Mouse (Mus musculus): Measurements from ENCODE around the gene Gpr153. TPM values are rescaled to one million over a fixed set of nuclear protein-coding genes. Genes with fewer than 3 reads are reported as not detected.
"Not testable (repeated sequence)": the region's sequence is repeated elsewhere in the genome, so short reads cannot be mapped to it uniquely, and the experiment has no call there.

Gpr153 gene
- 18.9 and 21.9 TPM in 2 replicates for polyA plus RNA-seq (2015; fragmentation: Nextera tagmentation; extraction: Ambion mirVana)

DNA sequence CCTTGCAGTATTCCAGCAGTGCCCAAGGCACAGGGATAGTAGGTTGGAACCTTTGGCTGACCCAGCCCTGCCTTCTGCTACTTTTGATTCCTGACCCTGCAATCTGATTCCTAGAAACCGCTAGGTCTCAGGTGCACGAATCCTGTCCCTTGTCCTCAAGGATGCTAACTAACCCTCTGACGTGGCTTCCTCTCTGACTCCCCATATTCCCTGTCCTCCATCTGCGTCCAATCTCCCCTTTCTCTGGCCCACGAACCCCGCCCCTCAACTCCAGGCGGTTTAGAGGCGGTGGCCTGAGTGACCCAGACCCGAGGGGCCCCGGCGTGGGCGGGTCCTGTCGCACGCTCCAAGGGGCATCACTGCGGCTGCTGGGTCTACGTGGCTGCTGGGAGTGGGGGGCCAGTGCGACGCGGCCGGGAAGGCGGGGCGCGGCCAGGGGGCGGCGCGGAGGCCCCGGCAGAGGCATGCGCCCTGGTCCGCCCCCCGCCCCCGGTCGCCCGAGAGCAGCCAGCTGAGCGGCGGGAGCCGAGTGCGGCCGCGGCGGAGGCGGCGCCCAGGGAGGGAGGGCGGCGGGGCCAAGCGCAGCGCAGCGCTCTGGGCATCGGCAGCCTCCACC lies at the start of gene Gpr153:
Gpr153 (plus strand) TSS at position 612 of the 616 bp plus-strand sequence.
- WGBS, result 2% methylated on average over 33 of the region's 48 CpGs
- H3K27me3 ChIP-seq, result peaks cover 9% of the 10 kb centered on the region; the same call in 1 of the 2 replicates
- H3K9me3 ChIP-seq, result no peaks in the 10 kb centered on the region
- ATAC-seq (ENCODE audit: insufficient number of reproducible peaks, low FRiP score, low TSS enrichment, low read depth), result peak; percentile 66
- peaks cover 58% of the 10 kb centered on the region for H3K4me1 ChIP-seq
- peak within 1 kb of the TSS; percentile 87 for H3K9ac ChIP-seq
- peak within 1 kb of the TSS; percentile 91 for H3K4me2 ChIP-seq
- 0 out of 2 replicates have a peak, but pooled peaks cover under 1% of the 10 kb centered on the region for H3K36me3 ChIP-seq
- peak within 1 kb of the TSS; percentile 88 for H3K27ac ChIP-seq
- peak within 1 kb of the TSS; percentile 76 for H3K4me3 ChIP-seq

DNA sequence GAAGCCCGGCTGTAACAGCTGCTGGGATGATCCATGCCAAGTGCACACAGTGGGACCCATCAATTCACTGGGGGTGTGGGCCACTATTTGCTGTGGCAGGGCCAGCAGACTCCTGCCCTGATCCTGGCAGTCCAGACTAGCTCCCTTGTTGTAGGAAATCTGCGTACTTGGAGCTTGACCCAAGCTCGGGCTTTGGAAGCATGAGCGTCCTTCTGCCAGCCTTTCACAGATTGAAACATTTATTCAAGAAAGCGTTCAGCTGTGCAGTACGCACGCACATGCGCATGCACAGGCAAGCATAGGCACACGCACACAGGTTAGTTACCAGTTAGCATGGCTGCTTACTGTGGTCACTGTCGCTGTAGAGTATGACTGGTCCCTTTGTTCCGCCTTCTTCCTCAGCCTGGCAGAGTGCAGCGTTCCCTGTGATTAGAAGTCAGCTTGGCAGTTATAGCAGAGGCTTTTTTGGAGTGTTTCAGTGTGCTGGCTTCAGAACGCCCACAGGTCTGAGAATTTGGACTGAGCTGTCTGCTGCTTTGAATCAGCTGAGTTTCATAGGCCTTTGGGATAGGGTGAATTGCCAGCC lies 47.0 kb upstream of the Gpr153 start:
- Histone ChIP-seq H3K9me3 (no peaks in the 10 kb centered on the region), H3K4me1 (peaks cover 26% of the 10 kb centered on the region), H3K9ac (no peak overlapping the region), H3K27ac (peak overlapping the region; percentile 78), H3K36me3 (no peaks in the 10 kb centered on the region), H3K27me3 (no peaks in the 10 kb centered on the region), H3K4me2 (no peak overlapping the region), H3K4me3 (no peak overlapping the region)
- peak; percentile 48; the same call in 1 of the 2 replicates for ATAC-seq (ENCODE audit: insufficient number of reproducible peaks, low FRiP score, low TSS enrichment, low read depth)
- WGBS, result 69% methylated on average over 13 of the region's 13 CpGs

DNA sequence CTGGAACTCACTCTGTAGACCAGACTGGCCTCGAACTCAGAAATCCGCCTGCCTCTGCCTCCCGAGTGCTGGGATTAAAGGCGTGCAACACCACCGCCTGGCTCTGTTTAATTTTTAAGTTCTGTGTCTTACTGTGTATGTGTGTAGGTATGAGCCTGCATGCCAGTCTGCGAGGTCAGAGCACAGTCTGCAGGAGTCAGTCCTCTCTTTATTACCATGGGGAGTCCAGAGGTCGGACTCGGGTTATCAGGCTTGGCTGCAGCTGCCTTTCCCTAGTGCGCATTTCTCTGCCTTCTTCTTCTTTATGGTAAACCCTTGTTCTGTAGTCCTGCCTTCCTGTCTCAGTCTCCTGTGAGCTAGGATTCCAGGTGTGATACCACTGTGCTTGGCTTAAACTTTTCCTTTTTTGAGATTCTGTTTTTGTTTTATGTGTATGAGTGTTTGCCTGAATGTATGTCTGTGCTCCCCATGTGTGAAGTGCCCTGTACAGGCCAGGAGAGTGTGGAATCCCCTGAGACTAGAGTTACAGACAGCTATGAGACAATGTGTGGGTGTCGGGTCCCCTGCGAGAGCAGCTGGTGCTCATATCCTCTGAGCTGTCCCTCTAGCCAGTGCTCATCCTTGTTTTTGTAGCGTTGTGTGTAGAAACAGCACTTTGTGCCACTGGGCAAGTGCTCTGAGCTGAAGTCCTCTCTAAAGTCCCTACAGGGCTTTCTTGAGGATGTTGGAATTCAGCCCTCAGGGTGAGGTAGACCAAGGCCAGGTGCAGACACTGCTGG lies 46.1 kb upstream of the Gpr153 start:
- Histone ChIP-seq H3K27ac (peak overlapping the region; percentile 38), H3K4me3 (no peak overlapping the region), H3K36me3 (0 out of 2 replicates have a peak, but pooled peaks cover 4% of the 10 kb centered on the region), H3K4me2 (no peak overlapping the region), H3K9ac (no peak overlapping the region), H3K4me1 (peaks cover 18% of the 10 kb centered on the region), H3K27me3 (no peaks in the 10 kb centered on the region), H3K9me3 (no peaks in the 10 kb centered on the region)
- ATAC-seq (ENCODE audit: insufficient number of reproducible peaks, low FRiP score, low TSS enrichment, low read depth), result no peak
- WGBS, result 77% methylated on average over 12 of the region's 12 CpGs

DNA sequence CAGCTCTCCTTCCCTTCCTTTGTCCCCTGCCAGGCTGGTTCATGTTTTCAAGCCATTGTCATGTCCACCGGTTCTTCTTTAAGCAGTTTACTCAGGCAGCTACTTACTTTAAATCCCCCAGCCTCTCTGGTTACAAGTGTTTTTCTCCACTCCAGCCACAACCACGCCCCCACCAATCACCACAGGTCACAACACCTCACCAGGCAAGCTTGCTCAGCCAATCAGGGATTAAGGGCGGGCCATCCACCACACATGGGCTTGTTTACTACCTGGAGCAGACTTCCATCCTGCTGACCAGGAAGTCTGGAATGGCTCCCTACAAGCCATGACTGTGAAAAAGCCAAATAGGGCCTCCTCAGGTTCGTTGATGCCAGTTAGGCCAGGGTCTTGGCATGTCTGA lies 43.7 kb upstream of the Gpr153 start:
- H3K4me3 ChIP-seq; H3K27me3 ChIP-seq; H3K9me3 ChIP-seq; ATAC-seq (ENCODE audit: insufficient number of reproducible peaks, low FRiP score, low TSS enrichment, low read depth); H3K27ac ChIP-seq; H3K9ac ChIP-seq; H3K4me2 ChIP-seq; H3K36me3 ChIP-seq: not testable (repeated sequence)
- peaks cover 16% of the 10 kb centered on the region for H3K4me1 ChIP-seq
- 30% methylated on average over 4 of the region's 4 CpGs for WGBS

DNA sequence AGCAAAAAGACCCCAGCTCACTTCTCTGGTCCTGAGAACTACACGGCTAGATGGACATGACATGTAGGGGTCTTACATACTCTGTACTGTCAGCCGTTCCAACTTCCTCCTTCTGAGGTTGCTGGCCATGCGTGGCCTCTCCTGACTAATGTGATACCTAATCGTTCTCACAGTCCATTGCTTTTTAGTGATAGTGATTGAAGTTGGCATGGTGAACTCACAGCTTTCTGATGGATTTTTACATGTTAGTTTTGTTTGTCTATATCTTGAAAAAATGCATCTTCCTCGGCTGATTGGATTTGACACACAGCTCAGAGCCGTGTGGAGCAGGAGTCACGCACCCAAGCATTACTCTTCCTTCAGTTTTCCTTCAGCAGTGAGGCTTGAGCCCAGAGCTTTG lies 42.7 kb upstream of the Gpr153 start:
- H3K27ac ChIP-seq, result no peak overlapping the region
- H3K4me3 ChIP-seq, result no peak overlapping the region
- peaks cover 4% of the 10 kb centered on the region; the same call in 1 of the 2 replicates for H3K36me3 ChIP-seq
- 83% methylated on average over 7 of the region's 7 CpGs for WGBS
- ATAC-seq (ENCODE audit: insufficient number of reproducible peaks, low FRiP score, low TSS enrichment, low read depth), result no peak
- H3K27me3 ChIP-seq, result no peaks in the 10 kb centered on the region
- no peaks in the 10 kb centered on the region for H3K9me3 ChIP-seq
- peaks cover 16% of the 10 kb centered on the region for H3K4me1 ChIP-seq
- no peak overlapping the region for H3K4me2 ChIP-seq
- H3K9ac ChIP-seq, result no peak overlapping the region

DNA sequence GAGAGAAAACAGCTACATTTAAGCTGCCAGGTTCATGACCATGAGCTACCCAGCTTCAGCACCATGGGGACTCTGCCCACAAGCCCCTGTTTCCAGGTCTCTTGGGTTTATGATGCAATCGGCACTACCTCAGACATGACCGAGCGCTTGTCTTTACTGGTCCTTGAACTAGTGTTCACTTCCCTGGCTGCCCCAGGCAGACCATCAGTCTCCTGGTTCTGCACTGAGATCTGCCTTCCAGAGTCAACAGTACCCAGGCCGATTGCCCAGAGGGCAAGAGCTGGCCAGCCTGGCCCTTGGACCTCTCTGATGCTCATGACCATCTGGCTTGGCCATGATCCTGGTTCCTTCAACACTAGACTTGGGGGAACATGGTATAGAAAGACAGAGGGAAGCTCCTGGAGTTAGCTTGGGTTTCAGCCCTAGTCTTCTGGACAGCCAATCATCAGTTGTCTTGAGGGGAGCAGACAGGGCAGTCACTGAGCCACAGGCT lies 41.6 kb upstream of the Gpr153 start:
- ATAC-seq (ENCODE audit: insufficient number of reproducible peaks, low FRiP score, low TSS enrichment, low read depth), result no peak
- H3K27ac ChIP-seq, result no peak overlapping the region

DNA sequence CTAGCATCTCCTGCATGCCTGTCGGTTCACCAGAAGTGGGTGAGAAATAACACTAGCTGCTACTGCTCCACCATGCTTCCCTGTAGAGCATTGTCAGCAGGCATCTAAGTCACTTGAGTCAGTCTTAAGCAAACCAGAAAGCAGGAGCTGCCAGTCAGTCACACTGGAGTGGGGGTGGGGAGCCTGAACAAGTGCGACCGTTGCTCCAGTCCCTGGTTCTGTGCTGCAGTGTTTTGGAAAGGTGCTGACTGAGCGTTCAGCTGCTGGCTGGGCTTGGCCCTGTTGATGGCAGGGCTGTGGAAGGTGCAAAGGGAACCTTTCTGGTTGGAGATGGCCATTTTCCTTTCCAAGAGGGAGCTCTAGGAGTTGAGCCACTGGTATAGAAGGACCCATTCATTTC lies 34.1 kb upstream of the Gpr153 start:
- H3K27ac ChIP-seq, result no peak overlapping the region
- H3K36me3 ChIP-seq, result peaks cover 24% of the 10 kb centered on the region
- H3K27me3 ChIP-seq, result no peaks in the 10 kb centered on the region
- H3K9me3 ChIP-seq, result no peaks in the 10 kb centered on the region
- no peak overlapping the region for H3K4me3 ChIP-seq
- no peak overlapping the region for H3K4me2 ChIP-seq
- WGBS, result 69% methylated on average over 4 of the region's 4 CpGs
- no peak overlapping the region for H3K9ac ChIP-seq
- no peaks in the 10 kb centered on the region for H3K4me1 ChIP-seq
- no peak for ATAC-seq (ENCODE audit: insufficient number of reproducible peaks, low FRiP score, low TSS enrichment, low read depth)

More for the DNA sequence above, 41.6 kb upstream of the Gpr153 start:
- H3K27me3 ChIP-seq, result no peaks in the 10 kb centered on the region
- H3K36me3 ChIP-seq, result peaks cover 15% of the 10 kb centered on the region
- H3K9me3 ChIP-seq, result no peaks in the 10 kb centered on the region
- 85% methylated on average over 4 of the region's 4 CpGs for WGBS
- no peak overlapping the region for H3K4me2 ChIP-seq
- H3K4me3 ChIP-seq, result no peak overlapping the region
- peaks cover 8% of the 10 kb centered on the region for H3K4me1 ChIP-seq
- no peak overlapping the region for H3K9ac ChIP-seq

DNA sequence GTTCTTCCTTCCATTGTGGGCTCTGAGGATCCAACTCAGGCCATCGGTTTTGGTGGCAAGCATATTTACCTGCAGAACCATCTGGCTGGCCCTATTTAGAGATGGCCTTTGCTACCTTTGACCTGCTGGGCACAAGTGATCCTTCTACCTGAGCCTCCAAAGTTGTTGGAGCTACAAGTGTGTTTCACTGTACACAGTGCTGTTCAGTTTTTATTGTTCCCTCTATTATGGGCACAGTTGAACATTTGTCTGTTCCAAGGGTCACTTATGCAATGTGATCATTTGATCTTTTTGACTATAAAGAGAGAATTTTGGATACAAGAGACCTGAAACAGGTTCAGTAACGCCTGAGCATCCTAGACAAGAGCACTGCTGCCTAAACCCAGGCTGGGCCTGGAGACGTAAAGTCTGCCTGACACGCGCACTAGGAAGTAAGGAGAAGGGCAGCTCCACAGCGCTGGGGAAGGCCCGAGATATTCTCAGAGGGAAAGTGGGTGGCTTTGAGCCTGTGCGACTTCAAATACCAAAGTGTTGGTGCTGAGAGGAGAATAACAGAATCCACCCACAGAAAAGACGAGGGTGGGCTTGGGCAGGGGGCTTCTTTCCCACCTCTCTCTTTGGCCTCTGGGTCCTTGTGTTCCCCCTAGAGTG lies 30.7 kb upstream of the Gpr153 start:
- Histone ChIP-seq H3K4me2 (no peak overlapping the region), H3K36me3 (0 out of 2 replicates have a peak, but pooled peaks cover 11% of the 10 kb centered on the region), H3K4me1 (no peaks in the 10 kb centered on the region), H3K9me3 (no peaks in the 10 kb centered on the region), H3K4me3 (no peak overlapping the region), H3K9ac (no peak overlapping the region), H3K27me3 (no peaks in the 10 kb centered on the region), H3K27ac (no peak overlapping the region)
- no peak for ATAC-seq (ENCODE audit: insufficient number of reproducible peaks, low FRiP score, low TSS enrichment, low read depth)
- WGBS, result 82% methylated on average over 9 of the region's 9 CpGs

DNA sequence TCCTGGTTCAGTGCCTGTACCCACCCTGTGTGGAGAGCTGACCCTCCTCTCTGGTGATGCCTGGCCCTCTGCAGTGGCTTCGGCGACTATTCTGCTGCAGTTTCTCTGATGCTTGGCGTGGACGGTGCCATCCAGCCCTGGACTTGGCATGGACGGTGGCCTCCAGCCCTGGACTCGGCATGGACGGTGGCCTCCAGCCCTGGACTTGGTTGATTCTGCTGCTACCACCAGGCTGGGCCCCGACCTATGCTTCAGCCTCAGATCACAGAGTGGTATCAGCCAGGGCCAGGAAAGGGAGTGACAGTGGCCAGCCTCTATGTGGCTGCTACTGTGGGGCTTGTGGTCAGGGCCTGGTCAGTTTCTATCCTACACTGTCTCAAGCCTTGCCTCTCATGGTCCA lies 30.1 kb upstream of the Gpr153 start:
- no peak overlapping the region for H3K4me3 ChIP-seq
- ATAC-seq (ENCODE audit: insufficient number of reproducible peaks, low FRiP score, low TSS enrichment, low read depth), result no peak
- H3K27ac ChIP-seq, result no peak overlapping the region
- no peak overlapping the region for H3K9ac ChIP-seq
- no peaks in the 10 kb centered on the region for H3K9me3 ChIP-seq
- H3K36me3 ChIP-seq, result 0 out of 2 replicates have a peak, but pooled peaks cover 11% of the 10 kb centered on the region
- 89% methylated on average over 8 of the region's 8 CpGs for WGBS
- no peaks in the 10 kb centered on the region for H3K4me1 ChIP-seq
- no peaks in the 10 kb centered on the region for H3K27me3 ChIP-seq
- no peak overlapping the region for H3K4me2 ChIP-seq

DNA sequence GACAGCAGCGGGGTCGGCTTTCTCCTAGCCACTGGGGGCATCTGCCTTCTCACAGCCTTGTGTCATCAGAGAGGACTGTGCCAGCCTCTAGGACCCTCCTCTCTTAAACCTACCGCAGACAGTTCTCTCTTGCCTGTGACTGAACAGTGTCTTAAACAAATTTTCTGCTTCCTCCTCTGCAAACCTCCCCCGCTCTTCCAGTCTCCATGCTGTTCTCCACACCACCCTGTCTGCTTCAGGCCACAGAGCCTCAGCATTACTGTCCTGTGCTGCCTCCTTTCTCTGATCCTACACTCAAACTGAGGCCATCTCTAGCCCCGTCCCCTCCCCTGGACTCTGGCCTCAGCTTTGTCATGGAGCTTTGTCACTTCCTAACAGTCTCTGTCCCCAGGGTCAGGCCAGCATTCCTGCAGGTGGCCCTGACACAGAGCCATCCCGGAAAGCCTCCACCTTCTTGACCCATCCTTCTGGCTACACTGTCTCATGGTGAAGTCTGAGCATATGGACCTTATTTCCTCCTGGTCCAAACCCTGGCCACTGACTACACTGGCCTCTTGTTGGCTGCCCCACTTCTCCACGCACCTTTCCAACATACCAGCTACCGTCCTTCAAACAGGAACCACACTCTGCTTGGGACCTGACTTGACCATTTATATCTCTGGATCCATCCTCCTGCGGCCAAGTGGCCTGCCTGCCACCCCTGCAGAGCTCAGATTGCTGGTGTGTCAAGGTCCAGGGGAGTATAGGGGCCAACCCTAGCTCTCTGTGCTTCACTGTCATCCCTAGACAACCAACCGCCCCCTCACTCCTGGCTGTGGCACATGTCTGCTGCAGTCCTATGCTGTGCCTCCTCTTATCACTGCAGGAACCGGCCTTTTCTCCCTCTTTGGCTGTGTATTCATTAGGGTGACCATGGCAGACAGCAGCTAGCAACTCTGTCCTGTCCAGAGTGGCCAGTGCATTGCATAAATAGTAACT lies 29.2 kb upstream of the Gpr153 start:
- 88% methylated on average over 11 of the region's 11 CpGs for WGBS
- no peak overlapping the region for H3K4me2 ChIP-seq
- no peaks in the 10 kb centered on the region for H3K27me3 ChIP-seq
- H3K27ac ChIP-seq, result no peak overlapping the region
- H3K4me1 ChIP-seq, result no peaks in the 10 kb centered on the region
- H3K9ac ChIP-seq, result no peak overlapping the region
- H3K36me3 ChIP-seq, result 0 out of 2 replicates have a peak, but pooled peaks cover 4% of the 10 kb centered on the region
- no peaks in the 10 kb centered on the region for H3K9me3 ChIP-seq
- no peak overlapping the region for H3K4me3 ChIP-seq
- ATAC-seq (ENCODE audit: insufficient number of reproducible peaks, low FRiP score, low TSS enrichment, low read depth), result no peak

DNA sequence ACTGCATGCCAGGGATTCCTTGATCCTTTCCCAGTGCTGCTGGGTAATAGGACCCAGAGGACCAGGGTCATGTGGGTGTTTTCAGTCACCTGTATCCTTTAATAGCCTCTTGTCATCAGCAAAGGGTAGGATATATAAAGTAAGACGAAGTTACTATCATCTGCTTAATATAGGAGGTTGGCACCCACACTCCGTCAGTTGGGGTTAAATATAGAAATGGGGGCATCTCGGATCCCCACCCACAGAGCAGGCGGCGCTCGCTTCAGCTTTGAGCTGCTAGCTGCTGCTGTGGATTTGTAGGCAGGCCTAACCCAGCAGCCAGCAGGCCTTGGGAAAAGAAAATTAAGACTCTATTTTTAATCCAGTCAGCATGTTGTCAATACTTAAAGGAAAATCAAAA lies 28.0 kb upstream of the Gpr153 start:
- Histone ChIP-seq H3K4me1 (no peaks in the 10 kb centered on the region), H3K27ac (no peak overlapping the region), H3K36me3 (no peaks in the 10 kb centered on the region), H3K9me3 (no peaks in the 10 kb centered on the region), H3K9ac (no peak overlapping the region), H3K4me2 (no peak overlapping the region), H3K4me3 (no peak overlapping the region), H3K27me3 (no peaks in the 10 kb centered on the region)
- no peak for ATAC-seq (ENCODE audit: insufficient number of reproducible peaks, low FRiP score, low TSS enrichment, low read depth)
- 68% methylated on average over 6 of the region's 6 CpGs for WGBS

All from limb, embryonic 15.5 days (tissue).